Mouse (Mus musculus): ENCODE measurements around the gene Lypd6. TPM values are rescaled to one million over a fixed set of nuclear protein-coding genes. Genes with fewer than 3 reads are reported as not detected.
A peak's percentile ranks its signal among the peaks of the same experiment; 100 is the strongest.

Gene Lypd6
- polyA plus RNA-seq, 1 experiment from 2014 or later = 10.2 TPM

DNA sequence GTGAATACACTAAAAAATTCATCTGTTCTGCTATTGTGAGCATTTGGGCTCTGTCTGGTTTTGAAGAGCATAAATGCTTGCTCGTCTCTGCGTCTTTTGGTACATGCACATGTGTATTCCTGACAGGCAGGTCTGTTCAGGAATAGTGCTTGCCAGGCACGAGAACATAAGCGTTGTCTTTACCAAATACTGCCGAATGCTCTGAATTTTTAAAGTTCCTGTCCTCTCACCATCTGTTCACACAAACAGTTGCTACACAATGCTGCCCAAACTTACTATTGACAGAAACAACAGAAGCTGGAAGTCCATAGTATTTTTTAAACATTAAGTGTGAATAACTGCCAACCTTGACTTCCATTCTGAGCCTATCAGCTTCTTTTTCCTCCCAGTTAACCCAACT, 112.9 kb downstream of the Lypd6 start:
- Histone ChIP-seq H3K27ac (replicated peaks) (no peak overlapping the region; the same call in 1 of the 2 replicates), H3K4me1 (replicated peaks) (no peaks in the 10 kb centered on the region), H3K4me2 (no peak overlapping the region), H3K9ac (no peak overlapping the region), H3K4me3 (no peak overlapping the region), H3K27me3 (no peaks in the 10 kb centered on the region), H3K9me3 (no peaks in the 10 kb centered on the region), H3K36me3 (no peaks in the 10 kb centered on the region)
- ATAC-seq (ENCODE audit: low FRiP score, low read depth) = no peak
- WGBS = 75% methylated on average over 5 of the region's 5 CpGs

DNA sequence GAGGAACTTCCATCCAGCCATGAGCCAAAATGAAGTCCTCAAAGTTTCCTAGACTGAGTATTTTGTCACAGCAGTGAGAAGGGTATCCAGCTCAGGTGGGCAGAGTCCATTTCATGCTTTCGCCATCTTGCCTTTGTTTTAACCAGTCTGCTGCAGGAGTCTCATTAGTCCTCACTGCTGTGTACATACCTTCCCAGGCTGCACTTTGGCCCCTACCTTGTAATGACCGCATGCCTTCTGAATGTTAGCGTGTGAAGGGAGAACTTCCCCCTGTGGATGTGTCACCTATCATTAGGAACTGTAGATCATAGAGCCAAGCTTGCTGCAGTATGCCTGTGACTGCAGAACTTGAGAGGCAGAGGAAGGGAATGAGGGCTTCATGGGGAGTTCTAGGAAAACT, 114.2 kb downstream of the Lypd6 start:
- Histone ChIP-seq H3K9ac (no peak overlapping the region), H3K9me3 (no peaks in the 10 kb centered on the region), H3K27me3 (no peaks in the 10 kb centered on the region), H3K36me3 (no peaks in the 10 kb centered on the region), H3K4me1 (replicated peaks) (no peaks in the 10 kb centered on the region), H3K27ac (replicated peaks) (no peak overlapping the region), H3K4me2 (no peak overlapping the region), H3K4me3 (no peak overlapping the region)
- ATAC-seq (ENCODE audit: low FRiP score, low read depth) = no peak
- WGBS = 93% methylated on average over 3 of the region's 3 CpGs

DNA sequence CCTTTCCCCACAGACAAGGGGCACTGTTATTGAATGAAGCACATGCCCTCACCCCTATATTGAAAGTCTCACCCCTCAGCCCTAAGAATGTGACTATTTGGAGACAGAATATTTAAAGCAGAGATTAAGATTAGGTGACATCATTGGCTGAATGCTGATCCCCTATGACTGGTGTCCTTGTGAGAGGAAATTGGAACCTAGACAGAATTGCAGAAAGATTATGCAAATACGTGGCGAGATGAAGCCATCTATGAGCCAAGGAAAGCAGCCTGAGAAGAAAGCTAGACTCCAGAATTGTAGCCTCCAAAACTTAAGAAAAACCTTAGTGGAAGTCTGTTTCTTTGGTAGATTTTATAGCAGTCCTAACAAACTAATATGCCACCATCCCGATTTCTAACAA, 115.1 kb downstream of the Lypd6 start:
- Histone ChIP-seq H3K9me3 (no peaks in the 10 kb centered on the region), H3K36me3 (no peaks in the 10 kb centered on the region), H3K27ac (replicated peaks) (no peak overlapping the region), H3K4me2 (no peak overlapping the region), H3K9ac (no peak overlapping the region), H3K4me3 (no peak overlapping the region), H3K27me3 (no peaks in the 10 kb centered on the region), H3K4me1 (replicated peaks) (no peaks in the 10 kb centered on the region)
- ATAC-seq (ENCODE audit: low FRiP score, low read depth) = no peak
- 86% methylated on average over 3 of the region's 3 CpGs for WGBS

DNA sequence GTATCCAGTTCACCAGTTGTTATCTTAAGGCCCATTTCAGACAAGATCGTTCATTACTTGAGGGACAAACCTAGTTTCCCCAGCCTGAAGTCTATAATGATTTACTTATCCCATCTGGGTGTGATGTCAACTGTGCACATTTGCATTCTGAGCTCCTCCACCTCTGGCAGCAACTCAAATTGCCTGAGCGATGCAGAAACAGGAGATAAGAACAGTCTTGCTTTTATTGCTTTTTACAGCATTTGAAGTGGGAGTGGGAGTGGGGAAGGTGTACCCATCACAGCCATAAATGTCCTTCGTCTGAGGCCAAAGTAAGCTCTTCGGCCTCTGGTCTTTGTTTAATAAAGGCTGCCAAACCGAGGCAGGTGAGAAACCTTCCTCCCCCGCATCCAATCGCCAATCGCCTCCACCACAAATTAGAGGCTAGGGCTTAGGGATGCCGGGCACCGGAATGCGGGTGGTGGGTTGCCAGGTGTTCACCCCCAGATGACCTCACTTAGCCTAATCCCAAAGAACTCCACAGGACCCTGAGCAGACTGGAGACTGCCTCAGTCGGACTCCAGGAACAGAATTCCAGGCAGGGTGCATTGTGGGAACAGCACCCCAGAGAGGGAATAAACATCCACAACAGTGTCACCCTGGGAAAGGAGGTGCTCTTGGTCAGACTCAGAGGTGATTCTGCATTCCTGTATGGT, 120.6 kb downstream of the Lypd6 start:
- Histone ChIP-seq H3K9me3 (no peaks in the 10 kb centered on the region), H3K4me3 (no peak overlapping the region), H3K36me3 (no peaks in the 10 kb centered on the region), H3K27ac (replicated peaks) (no peak overlapping the region), H3K27me3 (no peaks in the 10 kb centered on the region), H3K4me1 (replicated peaks) (no peaks in the 10 kb centered on the region), H3K9ac (no peak overlapping the region), H3K4me2 (no peak overlapping the region)
- 35% methylated on average over 12 of the region's 12 CpGs for WGBS
- no peak for ATAC-seq (ENCODE audit: low FRiP score, low read depth)

DNA sequence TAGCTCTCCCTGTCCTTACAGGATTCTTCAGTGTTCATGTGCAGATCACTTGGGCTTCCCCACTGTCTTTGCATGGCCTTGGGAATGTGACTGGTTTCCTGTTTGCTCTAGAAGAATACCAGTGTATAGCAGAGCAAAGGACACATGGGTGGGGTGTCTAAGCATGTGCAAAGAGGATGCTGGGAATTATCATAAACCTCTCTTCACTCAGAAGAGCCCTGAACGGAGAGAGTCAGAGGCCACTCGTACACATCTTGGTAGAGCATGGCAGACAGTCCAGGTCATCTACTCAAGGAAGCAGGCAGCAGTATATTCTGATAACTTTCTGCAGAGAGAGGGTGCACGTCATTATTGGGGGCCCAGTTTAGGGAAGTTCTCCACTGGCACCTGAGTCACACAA, 122.6 kb downstream of the Lypd6 start:
- H3K4me1 ChIP-seq (replicated peaks) = no peaks in the 10 kb centered on the region
- no peaks in the 10 kb centered on the region for H3K36me3 ChIP-seq
- no peak overlapping the region for H3K4me2 ChIP-seq
- H3K27me3 ChIP-seq = no peaks in the 10 kb centered on the region
- WGBS = 88% methylated on average over 3 of the region's 3 CpGs
- H3K9me3 ChIP-seq = no peaks in the 10 kb centered on the region
- no peak overlapping the region for H3K9ac ChIP-seq
- no peak overlapping the region for H3K4me3 ChIP-seq
- no peak for ATAC-seq (ENCODE audit: low FRiP score, low read depth)
- H3K27ac ChIP-seq (replicated peaks) = no peak overlapping the region

DNA sequence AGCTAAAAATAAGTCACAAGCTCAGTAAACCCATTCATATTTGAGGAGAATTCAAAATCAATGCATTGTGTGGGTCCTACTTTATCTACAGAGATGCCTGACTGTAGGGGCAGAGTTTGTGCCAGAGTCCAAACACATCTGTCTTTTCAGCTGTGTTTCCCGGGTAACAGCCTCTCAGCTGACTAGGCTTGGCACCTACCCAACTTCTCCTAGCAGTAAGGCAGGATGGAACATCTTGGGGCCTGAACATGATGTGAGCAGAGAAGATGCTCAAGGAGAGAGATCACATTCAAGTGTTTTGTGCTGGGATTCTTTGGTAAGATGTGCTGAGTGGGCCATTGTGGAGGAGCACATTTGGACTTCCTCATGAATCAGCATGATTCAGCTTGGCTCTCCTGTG, 130.5 kb downstream of the Lypd6 start:
- no peaks in the 10 kb centered on the region for H3K36me3 ChIP-seq
- WGBS = 48% methylated on average over 1 of the region's 1 CpGs
- H3K27me3 ChIP-seq = no peaks in the 10 kb centered on the region
- H3K4me3 ChIP-seq = no peak overlapping the region
- no peak for ATAC-seq (ENCODE audit: low FRiP score, low read depth)
- H3K27ac ChIP-seq (replicated peaks) = no peak overlapping the region
- H3K9me3 ChIP-seq = no peaks in the 10 kb centered on the region
- no peak overlapping the region for H3K9ac ChIP-seq
- H3K4me2 ChIP-seq = no peak overlapping the region
- no peaks in the 10 kb centered on the region for H3K4me1 ChIP-seq (replicated peaks)

DNA sequence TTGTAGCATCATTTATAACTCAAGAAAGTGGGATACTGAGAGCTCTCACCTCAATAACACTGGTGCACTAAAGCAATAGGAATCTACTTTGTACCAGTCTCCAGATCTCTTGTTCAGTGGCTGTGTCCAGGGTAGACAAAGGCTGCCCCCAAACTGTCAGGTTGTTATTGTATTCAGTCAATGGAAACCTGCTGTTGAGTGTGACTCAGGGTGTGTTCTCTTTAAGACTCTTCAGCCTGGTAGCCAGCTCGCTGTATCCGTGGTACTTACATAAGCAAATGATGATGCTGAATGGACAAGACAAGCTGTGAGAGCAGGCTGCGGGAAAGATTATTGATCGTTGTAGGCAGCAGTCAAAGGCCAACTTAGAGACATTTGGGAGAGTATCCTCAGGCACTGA, 131.6 kb downstream of the Lypd6 start:
- no peak overlapping the region for H3K27ac ChIP-seq (replicated peaks)
- no peaks in the 10 kb centered on the region for H3K4me1 ChIP-seq (replicated peaks)
- WGBS = 64% methylated on average over 4 of the region's 4 CpGs
- H3K4me2 ChIP-seq = no peak overlapping the region
- no peaks in the 10 kb centered on the region for H3K36me3 ChIP-seq
- H3K9me3 ChIP-seq = no peaks in the 10 kb centered on the region
- no peak for ATAC-seq (ENCODE audit: low FRiP score, low read depth)
- no peaks in the 10 kb centered on the region for H3K27me3 ChIP-seq
- no peak overlapping the region for H3K9ac ChIP-seq
- H3K4me3 ChIP-seq = no peak overlapping the region

DNA sequence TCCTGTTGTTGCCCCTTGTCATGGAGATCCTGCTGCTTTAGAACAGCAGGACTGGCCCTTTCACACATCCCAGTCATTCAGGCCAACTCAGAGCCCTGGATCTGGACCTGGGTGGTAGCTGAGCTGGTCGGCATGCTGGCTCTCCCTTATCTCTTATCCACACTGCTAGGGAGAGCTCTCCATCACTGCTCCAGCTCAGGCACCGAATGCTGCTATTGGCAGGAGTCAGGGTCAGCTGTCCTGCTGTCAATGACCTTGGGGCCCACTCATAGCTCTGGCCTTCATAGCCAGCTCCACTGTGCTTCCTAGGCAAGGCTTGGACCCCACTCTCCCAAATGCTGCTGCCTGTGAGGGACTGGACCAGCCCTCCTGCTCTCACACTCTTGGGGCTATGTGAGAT, 134.3 kb downstream of the Lypd6 start:
- Histone ChIP-seq H3K27ac (replicated peaks) (no peak overlapping the region), H3K9me3 (no peaks in the 10 kb centered on the region), H3K4me2 (no peak overlapping the region), H3K4me3 (no peak overlapping the region), H3K36me3 (no peaks in the 10 kb centered on the region), H3K9ac (no peak overlapping the region), H3K27me3 (no peaks in the 10 kb centered on the region), H3K4me1 (replicated peaks) (no peaks in the 10 kb centered on the region)
- WGBS = 78% methylated on average over 2 of the region's 2 CpGs
- no peak for ATAC-seq (ENCODE audit: low FRiP score, low read depth)

DNA sequence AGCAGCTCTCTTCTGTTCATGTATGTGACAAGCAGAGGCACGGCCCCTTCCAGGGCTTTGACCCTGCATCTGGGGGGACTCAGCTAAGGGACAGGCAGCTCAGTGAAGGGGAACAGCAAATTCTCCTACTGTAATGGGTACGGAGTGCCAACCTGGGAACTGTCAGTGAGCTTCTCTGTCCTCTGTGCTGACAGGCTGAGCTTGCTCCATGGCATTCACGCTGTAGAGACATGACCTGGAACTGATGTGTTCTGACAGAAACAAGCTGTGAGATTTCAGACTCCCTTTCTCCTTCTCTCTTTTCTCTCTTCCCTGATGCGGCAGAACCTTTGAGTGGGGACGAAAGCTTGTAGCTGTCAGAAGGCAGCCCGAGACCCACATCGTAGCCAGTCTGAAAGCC, 154.3 kb downstream of the Lypd6 start:
- no peak overlapping the region for H3K27ac ChIP-seq (replicated peaks)
- H3K9me3 ChIP-seq = no peaks in the 10 kb centered on the region
- H3K4me1 ChIP-seq (replicated peaks) = no peaks in the 10 kb centered on the region
- H3K9ac ChIP-seq = no peak overlapping the region
- no peaks in the 10 kb centered on the region for H3K27me3 ChIP-seq
- 70% methylated on average over 7 of the region's 7 CpGs for WGBS
- H3K4me3 ChIP-seq = no peak overlapping the region
- no peaks in the 10 kb centered on the region for H3K36me3 ChIP-seq
- peak; percentile 38; the same call in 1 of the 2 replicates for ATAC-seq (ENCODE audit: low FRiP score, low read depth)
- H3K4me2 ChIP-seq = no peak overlapping the region

DNA sequence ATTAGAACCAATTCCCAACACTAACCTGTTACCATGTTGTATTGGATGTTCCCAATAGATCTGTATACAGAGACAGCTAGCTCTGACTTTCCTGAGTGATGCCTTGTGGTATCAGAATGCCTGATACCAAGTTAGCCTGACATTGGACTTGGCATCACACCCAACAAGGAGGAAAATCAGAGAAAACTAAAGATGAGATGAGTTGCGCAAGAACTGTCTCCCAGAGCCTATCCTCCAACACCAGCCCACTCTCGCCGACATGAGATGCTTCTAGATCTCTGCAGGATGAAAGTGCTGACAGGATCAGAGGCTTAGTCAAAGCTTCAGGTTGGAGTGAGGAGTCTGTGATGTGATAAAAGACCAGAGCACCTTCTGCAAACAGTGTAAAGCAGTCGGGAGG, 158.8 kb downstream of the Lypd6 start:
- H3K4me1 ChIP-seq (replicated peaks) = no peaks in the 10 kb centered on the region
- H3K4me2 ChIP-seq = no peak overlapping the region
- H3K9ac ChIP-seq = no peak overlapping the region
- no peaks in the 10 kb centered on the region for H3K36me3 ChIP-seq
- H3K27me3 ChIP-seq = no peaks in the 10 kb centered on the region
- no peak overlapping the region for H3K27ac ChIP-seq (replicated peaks)
- 96% methylated on average over 4 of the region's 4 CpGs for WGBS
- H3K4me3 ChIP-seq = no peak overlapping the region
- ATAC-seq (ENCODE audit: low FRiP score, low read depth) = no peak
- no peaks in the 10 kb centered on the region for H3K9me3 ChIP-seq

DNA sequence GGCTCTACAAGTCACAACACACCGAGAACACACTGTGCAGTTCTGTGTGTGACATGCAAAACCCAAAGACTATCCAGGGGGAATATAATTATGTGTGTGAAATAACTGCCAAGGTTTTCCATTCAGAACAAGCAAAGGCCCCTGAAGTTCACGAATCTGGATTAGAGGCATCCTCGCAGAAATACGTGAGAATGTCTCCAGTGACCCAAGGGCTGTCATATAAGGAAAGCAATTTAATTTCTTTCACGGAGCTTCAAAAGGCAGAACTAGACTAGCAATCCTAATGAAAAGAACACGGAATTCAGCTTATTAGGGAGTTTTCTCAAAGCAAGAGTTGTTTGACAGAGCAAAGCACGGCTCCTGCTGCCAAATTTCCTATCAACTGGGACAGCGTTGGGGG, 167.3 kb downstream of the Lypd6 start:
- H3K27me3 ChIP-seq = no peaks in the 10 kb centered on the region
- H3K4me1 ChIP-seq (replicated peaks) = no peaks in the 10 kb centered on the region
- H3K4me3 ChIP-seq = no peak overlapping the region
- H3K4me2 ChIP-seq = no peak overlapping the region
- ATAC-seq (ENCODE audit: low FRiP score, low read depth) = no peak
- 60% methylated on average over 8 of the region's 8 CpGs for WGBS
- H3K9me3 ChIP-seq = no peaks in the 10 kb centered on the region
- no peak overlapping the region for H3K27ac ChIP-seq (replicated peaks)
- H3K9ac ChIP-seq = no peak overlapping the region
- H3K36me3 ChIP-seq = no peaks in the 10 kb centered on the region
